Mouse (Mus musculus) brain, embryonic 14.5 days (tissue): ENCODE results near the gene Gm2696. TPM values are rescaled to one million over a fixed set of nuclear protein-coding genes. Genes with fewer than 3 reads are reported as not detected.
"Not testable (repeated sequence)": the region's sequence is repeated elsewhere in the genome, so short reads cannot be mapped to it uniquely, and the experiment has no call there.

ENCODE experiments used
- DNase-seq: peaks from one replicate; pipeline ENCODE4 v3.0.0-alpha.2; 2011; ENCODE audit warnings: low read depth
- CTCF ChIP-seq: fragments of 200-500 bp; IDR thresholded peaks from 2 replicates; pipeline ENCODE4 v1.5.1; 2012; ENCODE audit warnings: inconsistent platforms, mild to moderate bottlenecking, moderate library complexity, borderline replicate concordance; ENCODE audit not compliant: insufficient read depth, insufficient read length; ENCODE audit errors: extremely low read depth
- POLR2A ChIP-seq: fragments of 200-500 bp; IDR thresholded peaks from 2 replicates; pipeline ENCODE4 v1.6.1; 2012; ENCODE audit warnings: mild to moderate bottlenecking, inconsistent platforms, borderline replicate concordance; ENCODE audit not compliant: poor library complexity, insufficient read depth, insufficient read length, severe bottlenecking; ENCODE audit errors: extremely low read depth
- polyA plus RNA-seq: library from polyadenylated mRNA; depleted of rRNA; stranded (reverse); fragments of >200 nt; gene quantifications from 2 replicates; pipeline ENCODE4 v1.2.3, GENCODE M21; 2012; rRNA removed

The Gm2696 gene
- polyA plus RNA-seq: 0.14 TPM in 1 of 2 replicates, not detected in the other

- no peak for TF ChIP-seq POLR2A
- TF ChIP-seq CTCF: no peak
- DNase-seq: no peak
Measured at GRCm38 (mm10) chr10:77814382-77814781, at the start of gene Gm2696. Gm2696 (plus strand) TSS chr10:77814682.

DNA sequence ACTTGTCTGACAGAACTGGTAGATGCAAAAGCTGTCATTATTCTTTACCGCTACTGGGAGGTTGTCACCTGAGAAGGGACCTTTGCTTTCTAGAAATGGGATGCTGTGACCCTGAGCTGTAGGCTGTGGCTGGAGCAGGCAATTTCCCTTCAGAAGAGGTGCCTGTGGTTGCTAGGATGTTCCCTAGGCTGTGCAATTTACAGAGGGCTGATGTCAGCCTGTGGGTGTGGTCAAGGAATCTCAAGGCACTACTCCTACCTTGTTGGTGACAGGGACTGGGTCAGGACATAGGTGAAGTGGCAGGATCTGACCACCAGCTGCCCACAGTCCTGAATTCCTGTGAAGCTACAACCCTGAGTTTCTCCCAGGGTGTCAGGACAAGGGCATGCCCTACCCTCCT lies 44.8 kb upstream of the Gm2696 start:
- no peak for TF ChIP-seq POLR2A
- DNase-seq: no peak

DNA sequence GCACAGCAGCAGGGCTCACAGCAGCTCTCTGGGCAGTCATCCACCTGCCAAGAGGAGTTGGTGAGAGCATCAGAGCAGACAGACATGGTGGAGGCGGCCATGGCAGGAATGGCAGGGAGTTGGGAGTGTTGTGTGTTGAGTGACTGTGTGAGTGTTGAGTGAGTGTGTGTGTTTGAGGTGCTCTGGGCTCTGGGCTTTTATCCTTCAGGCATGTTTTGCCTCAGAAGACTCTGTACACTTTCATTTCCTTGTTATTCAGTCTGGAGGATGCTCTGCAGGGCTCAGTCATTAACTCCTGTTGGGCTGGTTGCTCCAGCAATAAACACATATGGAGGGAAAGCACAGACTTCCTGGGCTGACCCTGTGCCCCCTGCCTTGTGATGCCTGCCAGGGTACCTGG lies 43.3 kb upstream of the Gm2696 start, which contains the start of gene Gm3238:
Gene Gm3238, minus strand, starts transcription at position 101 of the 400 bp plus-strand sequence.
- not testable (repeated sequence) for DNase-seq

- not testable (repeated sequence) for DNase-seq
Measured at GRCm38 (mm10) chr10:77772142-77772541, 42.3 kb upstream of the Gm2696 start.

DNA sequence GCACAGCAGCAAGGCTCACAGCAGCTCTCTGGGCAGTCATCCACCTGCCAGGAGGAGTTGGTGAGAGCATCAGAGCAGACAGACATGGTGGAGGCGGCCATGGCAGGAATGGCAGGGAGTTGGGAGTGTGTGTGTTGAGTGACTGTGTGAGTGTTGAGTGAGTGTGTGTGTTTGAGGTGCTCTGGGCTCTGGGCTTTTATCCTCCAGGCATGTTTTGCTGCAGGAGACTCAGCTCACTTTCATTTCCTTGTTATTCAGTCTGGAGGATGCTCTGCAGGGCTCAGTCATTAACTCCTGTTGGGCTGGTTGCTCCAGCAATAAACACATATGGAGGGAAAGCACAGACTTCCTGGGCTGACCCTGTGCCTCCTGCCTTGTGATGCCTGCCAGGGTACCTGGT lies 37.6 kb upstream of the Gm2696 start, which contains the start of gene Gm7138:
Gene Gm7138, minus strand, starts transcription at position 101 of the 400 bp plus-strand sequence.
- DNase-seq: not testable (repeated sequence)

- DNase-seq: not testable (repeated sequence)
Measured at GRCm38 (mm10) chr10:77782442-77782841, 32.0 kb upstream of the Gm2696 start, which contains the start of gene Gm3250. Gm3250 (minus strand) TSS chr10:77782542.

GRCm38 (mm10) chr10:77783396-77783795 lies 31.1 kb upstream of the Gm2696 start:
- not testable (repeated sequence) for DNase-seq

DNA sequence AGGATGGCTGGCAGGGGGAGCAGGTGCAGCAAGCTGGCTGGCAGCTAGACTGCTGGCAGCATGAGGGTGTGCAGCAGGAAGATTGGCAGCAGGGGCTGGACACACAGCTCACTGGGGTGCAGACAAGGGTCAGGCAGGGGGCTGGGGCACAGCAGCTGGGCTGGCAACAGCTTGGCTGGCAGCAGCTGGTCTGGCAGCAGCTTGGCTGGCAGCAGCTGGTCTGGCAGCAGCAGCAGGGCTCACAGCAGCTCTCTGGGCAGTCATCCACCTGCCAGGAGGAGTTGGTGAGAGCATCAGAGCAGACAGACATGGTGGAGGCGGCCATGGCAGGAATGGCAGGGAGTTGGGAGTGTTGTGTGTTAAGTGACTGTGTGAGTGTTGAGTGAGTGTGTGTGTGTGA lies 26.6 kb upstream of the Gm2696 start, which contains the start of gene Gm7137:
Gene Gm7137, minus strand, starts transcription at position 325 of the 400 bp plus-strand sequence.
- peak; percentile 36 for DNase-seq

DNA sequence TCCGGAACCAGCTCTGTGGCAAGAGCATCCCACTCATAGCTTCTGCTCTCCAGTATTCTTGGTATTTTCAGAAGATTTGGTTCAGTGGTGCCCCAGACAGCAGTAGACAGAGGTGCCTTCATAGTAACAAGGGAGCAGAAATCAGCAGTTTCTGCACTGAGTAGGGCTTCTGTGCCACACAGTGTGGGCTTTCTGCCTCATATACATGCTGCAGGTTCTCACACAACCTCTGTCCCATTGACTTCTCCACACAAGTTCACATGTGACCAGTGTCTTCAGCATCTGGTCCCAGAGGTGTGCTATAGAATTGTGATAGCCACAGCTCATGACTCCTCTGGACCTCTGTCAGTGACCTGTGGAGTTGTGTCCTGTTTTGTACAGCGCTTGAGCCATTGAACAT lies 25.9 kb upstream of the Gm2696 start:
- no peak for DNase-seq
- TF ChIP-seq POLR2A: no peak

DNA sequence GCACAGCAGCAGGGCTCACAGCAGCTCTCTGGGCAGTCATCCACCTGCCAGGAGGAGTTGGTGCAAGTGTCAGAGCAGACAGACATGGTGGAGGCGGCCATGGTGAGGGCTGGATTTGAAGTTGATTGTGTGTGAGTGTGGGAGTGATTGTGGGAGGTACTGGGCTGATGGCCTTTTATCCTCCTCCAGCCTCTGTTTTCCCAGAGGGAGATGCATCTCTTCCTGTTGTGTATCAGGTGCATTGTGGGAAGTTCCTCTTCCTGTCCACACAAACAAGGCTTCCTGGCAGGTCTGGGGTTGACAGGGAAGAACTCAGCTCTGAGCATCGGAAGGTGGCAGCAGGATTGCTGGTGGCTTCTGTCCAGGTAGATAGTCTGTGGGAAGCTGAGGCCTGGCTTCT lies 19.5 kb upstream of the Gm2696 start, which contains the start of gene Gm9639:
Gene Gm9639, minus strand, starts transcription at position 101 of the 400 bp plus-strand sequence.
- TF ChIP-seq CTCF (no peak), POLR2A (no peak)
- DNase-seq: no peak

GRCm38 (mm10) chr10:77797677-77798076 lies 16.8 kb upstream of the Gm2696 start:
- TF ChIP-seq POLR2A: no peak
- no peak for TF ChIP-seq CTCF
- DNase-seq: peak; percentile 29

DNA sequence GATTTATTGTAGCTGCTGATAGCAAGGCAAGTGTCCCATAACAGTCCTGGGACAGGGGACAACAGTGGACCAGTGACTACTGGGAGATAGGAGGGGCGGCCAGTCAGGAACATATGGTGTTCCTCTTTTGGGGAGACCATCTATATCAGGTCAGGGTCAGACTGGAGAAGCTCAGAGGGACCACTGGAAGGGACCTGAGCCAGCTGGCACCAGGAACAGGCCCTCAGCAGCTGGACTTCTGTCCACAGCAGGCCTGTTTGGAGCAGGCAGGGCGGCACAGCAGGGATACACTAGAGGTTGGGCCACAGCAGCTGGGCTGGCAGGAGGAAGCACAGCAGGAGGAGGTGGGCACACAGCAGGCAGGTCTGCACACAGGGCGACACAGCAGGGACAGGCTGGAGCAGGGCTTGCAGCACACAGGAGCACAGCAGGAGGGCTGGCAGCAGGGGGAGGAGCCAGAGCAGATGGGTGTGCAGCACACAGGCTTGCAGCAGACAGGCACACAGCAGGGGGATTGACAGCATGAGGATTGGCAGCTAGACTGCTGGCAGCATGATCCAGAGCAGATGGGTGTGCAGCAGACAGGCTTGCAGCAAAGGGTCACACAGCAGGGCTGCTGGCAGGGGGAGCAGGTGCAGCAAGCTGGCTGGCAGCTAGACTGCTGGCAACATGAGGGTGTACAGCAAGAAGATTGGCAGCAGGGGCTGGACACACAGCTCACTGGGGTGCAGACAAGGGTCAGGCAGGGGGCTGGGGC lies 16.1 kb upstream of the Gm2696 start:
- DNase-seq: peak; percentile 54

DNA sequence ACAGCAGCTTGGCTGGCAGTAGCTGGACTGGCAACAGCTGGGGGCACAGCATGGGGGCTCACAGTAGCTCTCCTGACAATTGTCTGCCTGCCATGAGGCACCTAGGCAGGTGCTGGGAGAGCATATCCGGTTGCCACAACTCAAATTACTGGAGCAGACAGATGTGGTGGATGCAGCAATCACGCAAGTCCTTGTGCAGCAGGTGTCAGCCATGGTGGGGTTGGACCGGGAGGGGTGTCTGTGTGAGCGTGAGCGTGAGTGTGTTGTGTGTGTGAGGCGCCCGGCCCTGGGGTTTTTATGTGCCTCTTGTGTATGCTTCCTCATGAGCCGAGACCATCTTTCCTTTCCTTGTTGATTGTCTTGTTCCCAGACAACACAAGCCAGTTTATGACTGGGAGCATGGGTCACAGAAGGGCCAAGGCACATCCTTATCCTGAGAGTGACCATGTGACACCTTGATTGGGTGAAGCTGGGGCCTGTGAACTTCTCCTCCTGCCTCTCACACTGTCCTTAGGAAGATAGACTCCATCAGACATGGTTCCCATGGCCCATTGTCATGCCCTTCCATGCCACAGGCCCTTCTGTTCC lies 15.5 kb upstream of the Gm2696 start, which contains the start of gene Gm19668:
Gene Gm19668, minus strand, starts transcription at position 213 of the 588 bp plus-strand sequence.
- TF ChIP-seq CTCF (no peak), POLR2A (no peak)
- no peak for DNase-seq

DNA sequence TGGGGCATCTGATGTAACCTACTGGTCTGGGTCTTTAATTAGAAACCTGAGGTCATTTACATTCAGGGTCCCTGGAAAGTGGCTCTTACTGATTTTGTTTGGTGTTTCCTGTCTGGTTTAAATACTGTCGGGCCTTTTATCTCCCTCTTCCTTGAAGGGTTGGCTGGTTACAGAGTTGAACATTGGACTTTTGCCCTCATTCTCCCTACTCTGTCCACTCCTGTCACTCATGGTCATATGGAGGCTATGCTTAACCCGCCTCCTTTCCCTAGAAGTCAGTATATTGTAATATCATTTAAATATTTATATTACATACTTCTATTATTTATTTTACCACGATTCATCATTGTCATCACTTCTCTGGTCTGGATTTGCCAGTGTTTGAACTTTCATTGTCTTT lies 10.4 kb upstream of the Gm2696 start:
- TF ChIP-seq POLR2A (no peak), CTCF (no peak)
- no peak for DNase-seq
